Mouse (Mus musculus) heart, embryonic 13.5 days (tissue): ENCODE results near the gene Gm12216. TPM values are rescaled to one million over a fixed set of nuclear protein-coding genes. Genes with fewer than 3 reads are reported as not detected.

ENCODE experiments used
- ATAC-seq: fragments of 200-750 bp; cut with Nextera tagmentation; 2 replicates; pipeline ENCODE4 v1.8.0; 2017; ENCODE audit warnings: moderate TSS enrichment; ENCODE audit not compliant: insufficient number of reproducible peaks, low FRiP score, low TSS enrichment; ENCODE audit errors: extremely low read depth
- H3K27ac ChIP-seq: fragments of 300-500 bp; sonication (generic); replicated peaks from 2 replicates; pipeline ENCODE4 v1.5.1; 2015; ENCODE audit warnings: moderate library complexity, mild to moderate bottlenecking, inconsistent platforms
- H3K27me3 ChIP-seq: fragments of 300-500 bp; sonication (generic); replicated peaks from 2 replicates; pipeline ENCODE4 v1.6.1; 2015; ENCODE audit warnings: mild to moderate bottlenecking, inconsistent platforms
- H3K36me3 ChIP-seq: fragments of 300-500 bp; sonication (generic); 2 replicates; pipeline ENCODE4 v1.6.1; 2015; ENCODE audit warnings: mild to moderate bottlenecking, inconsistent platforms
- H3K4me1 ChIP-seq: fragments of 300-500 bp; sonication (generic); 2 replicates; pipeline ENCODE4 v1.6.1; 2015; ENCODE audit warnings: inconsistent platforms
- H3K4me2 ChIP-seq: fragments of 300-500 bp; sonication (generic); 2 replicates; pipeline ENCODE4 v1.6.1; 2015; ENCODE audit warnings: inconsistent platforms, mild to moderate bottlenecking, moderate library complexity
- H3K4me3 ChIP-seq: fragments of 300-500 bp; sonication (generic); 2 replicates; pipeline ENCODE4 v1.5.1; 2015; ENCODE audit warnings: moderate library complexity, mild to moderate bottlenecking, inconsistent platforms
- H3K9ac ChIP-seq: fragments of 300-500 bp; sonication (generic); 2 replicates; pipeline ENCODE4 v1.6.1; 2015; ENCODE audit warnings: inconsistent platforms, mild to moderate bottlenecking, moderate library complexity
- H3K9me3 ChIP-seq: fragments of 300-500 bp; sonication (generic); 2 replicates; pipeline ENCODE4 v1.6.1; 2016; ENCODE audit warnings: inconsistent platforms
- WGBS: fragments of 180-500 bp; shearing (Covaris S2); methylation state at CpG from one replicate; pipeline ENCODE4 v1.1.7; 2015; ENCODE audit warnings: mixed read lengths; 5-methylcytosine and 5-hydroxymethylcytosine counted together
- polyA plus RNA-seq: library from polyadenylated mRNA; unstranded; fragments of >200 nt; fragmentation: Nextera tagmentation; extraction: Ambion mirVana; gene quantifications from 2 replicates; pipeline ENCODE4 v1.2.1, GENCODE M21; 2015

Gene Gm12216
- polyA plus RNA-seq, 1 experiment from 2014 or later: 0.25 TPM

GRCm38 (mm10) chr11:53774659-53775255, 84.3 kb downstream of the Gm12216 start:
- Histone ChIP-seq H3K9me3 (no peaks in the 10 kb centered on the region), H3K4me2 (no peak overlapping the region), H3K9ac (no peak overlapping the region), H3K36me3 (peaks cover 62% of the 10 kb centered on the region), H3K27me3 (no peaks in the 10 kb centered on the region), H3K27ac (no peak overlapping the region), H3K4me1 (peaks cover 10% of the 10 kb centered on the region), H3K4me3 (no peak overlapping the region)
- no peak for ATAC-seq
- 74% methylated on average over 13 of the region's 13 CpGs for WGBS

- H3K4me2 ChIP-seq: no peak overlapping the region
- ATAC-seq: no peak
- no peak overlapping the region for H3K27ac ChIP-seq
- H3K9ac ChIP-seq: no peak overlapping the region
- peaks cover 17% of the 10 kb centered on the region for H3K4me1 ChIP-seq
- no peak overlapping the region for H3K4me3 ChIP-seq
- H3K9me3 ChIP-seq: no peaks in the 10 kb centered on the region
- 84% methylated on average over 16 of the region's 16 CpGs for WGBS
- peaks cover 4% of the 10 kb centered on the region; the same call in 1 of the 2 replicates for H3K27me3 ChIP-seq
- peaks cover 58% of the 10 kb centered on the region for H3K36me3 ChIP-seq
Measured at GRCm38 (mm10) chr11:53773641-53774360, 85.3 kb downstream of the Gm12216 start.

GRCm38 (mm10) chr11:53773087-53773486, 86.0 kb downstream of the Gm12216 start, which contains the start of gene Gm17334:
Gene Gm17334 (minus strand): TSS chr11:53773187.
- Histone ChIP-seq H3K27me3 (peaks cover 10% of the 10 kb centered on the region; the same call in 1 of the 2 replicates), H3K4me2 (no peak within 1 kb of the TSS), H3K4me3 (no peak within 1 kb of the TSS), H3K27ac (no peak within 1 kb of the TSS), H3K4me1 (peaks cover 17% of the 10 kb centered on the region), H3K36me3 (peaks cover 51% of the 10 kb centered on the region), H3K9me3 (no peaks in the 10 kb centered on the region), H3K9ac (no peak within 1 kb of the TSS)
- ATAC-seq: no peak
- WGBS: 70% methylated on average over 5 of the region's 5 CpGs

- Histone ChIP-seq H3K4me3 (no peak overlapping the region), H3K27me3 (peaks cover 10% of the 10 kb centered on the region; the same call in 1 of the 2 replicates), H3K9me3 (no peaks in the 10 kb centered on the region), H3K27ac (no peak overlapping the region), H3K9ac (no peak overlapping the region), H3K4me1 (peaks cover 17% of the 10 kb centered on the region), H3K36me3 (peaks cover 45% of the 10 kb centered on the region), H3K4me2 (no peak overlapping the region)
- 78% methylated on average over 9 of the region's 9 CpGs for WGBS
- ATAC-seq: no peak
Measured at GRCm38 (mm10) chr11:53772536-53772935, 86.5 kb downstream of the Gm12216 start.

- whole genome bisulfite sequencing: 78% methylated on average over 11 of the region's 11 CpGs
- H3K27me3 ChIP-seq: peaks cover 10% of the 10 kb centered on the region; the same call in 1 of the 2 replicates
- peak overlapping the region; percentile 84 for H3K4me3 ChIP-seq
- H3K36me3 ChIP-seq: peaks cover 31% of the 10 kb centered on the region
- ATAC-seq: no peak
- H3K9me3 ChIP-seq: no peaks in the 10 kb centered on the region
- H3K27ac ChIP-seq: no peak overlapping the region
- peak overlapping the region; percentile 90 for H3K9ac ChIP-seq
- peak overlapping the region; percentile 88 for H3K4me2 ChIP-seq
- H3K4me1 ChIP-seq: peaks cover 17% of the 10 kb centered on the region
Measured at GRCm38 (mm10) chr11:53771001-53771744, 87.9 kb downstream of the Gm12216 start.

GRCm38 (mm10) chr11:53770125-53770791, 88.8 kb downstream of the Gm12216 start:
- WGBS: under 1% methylated on average over 67 of the region's 75 CpGs
- Histone ChIP-seq H3K9me3 (no peaks in the 10 kb centered on the region), H3K36me3 (peaks cover 22% of the 10 kb centered on the region), H3K4me2 (peak overlapping the region; percentile 88), H3K27me3 (peaks cover 10% of the 10 kb centered on the region; the same call in 1 of the 2 replicates), H3K9ac (peak overlapping the region; percentile 90), H3K4me3 (peak overlapping the region; percentile 84), H3K4me1 (peaks cover 17% of the 10 kb centered on the region), H3K27ac (peak overlapping the region; percentile 80)
- peak; percentile 49 for ATAC-seq

GRCm38 (mm10) chr11:53769760-53770124, 89.3 kb downstream of the Gm12216 start, which contains the start of gene Irf1:
Gene Irf1 (plus strand): TSS chr11:53770014.
- Histone ChIP-seq H3K9ac (peak within 1 kb of the TSS; percentile 90), H3K27me3 (peaks cover 10% of the 10 kb centered on the region; the same call in 1 of the 2 replicates), H3K36me3 (peaks cover 17% of the 10 kb centered on the region), H3K4me1 (peaks cover 20% of the 10 kb centered on the region), H3K4me3 (peak within 1 kb of the TSS; percentile 84), H3K4me2 (peak within 1 kb of the TSS; percentile 88), H3K9me3 (no peaks in the 10 kb centered on the region), H3K27ac (peak within 1 kb of the TSS; percentile 80)
- ATAC-seq: peak; percentile 70
- under 1% methylated on average over 34 of the region's 40 CpGs for WGBS

GRCm38 (mm10) chr11:53769185-53769576, 89.9 kb downstream of the Gm12216 start:
- WGBS: 53% methylated on average over 12 of the region's 12 CpGs
- H3K27ac ChIP-seq: no peak overlapping the region; the same call in 1 of the 2 replicates

GRCm38 (mm10) chr11:53768422-53769184, 90.5 kb downstream of the Gm12216 start:
- H3K4me3 ChIP-seq: no peak overlapping the region
- no peak overlapping the region for H3K27ac ChIP-seq
- H3K27me3 ChIP-seq: peaks cover 10% of the 10 kb centered on the region; the same call in 1 of the 2 replicates
- H3K4me1 ChIP-seq: peaks cover 31% of the 10 kb centered on the region
- no peaks in the 10 kb centered on the region for H3K9me3 ChIP-seq
- H3K4me2 ChIP-seq: no peak overlapping the region
- H3K36me3 ChIP-seq: peaks cover 6% of the 10 kb centered on the region
- 75% methylated on average over 13 of the region's 13 CpGs for whole genome bisulfite sequencing
- ATAC-seq: no peak
- no peak overlapping the region for H3K9ac ChIP-seq

More at GRCm38 (mm10) chr11:53769185-53769576, 89.9 kb downstream of the Gm12216 start:
- H3K9ac ChIP-seq: peak overlapping the region; percentile 90
- H3K4me3 ChIP-seq: peak overlapping the region; percentile 84
- peaks cover 10% of the 10 kb centered on the region; the same call in 1 of the 2 replicates for H3K27me3 ChIP-seq
- peak overlapping the region; percentile 88 for H3K4me2 ChIP-seq
- H3K4me1 ChIP-seq: peaks cover 25% of the 10 kb centered on the region
- peaks cover 11% of the 10 kb centered on the region for H3K36me3 ChIP-seq
- no peaks in the 10 kb centered on the region for H3K9me3 ChIP-seq
- no peak for ATAC-seq

GRCm38 (mm10) chr11:53764581-53764980, 94.5 kb downstream of the Gm12216 start:
- 41% methylated on average over 5 of the region's 5 CpGs for WGBS
- Histone ChIP-seq H3K4me2 (peak overlapping the region; percentile 81; the same call in 1 of the 2 replicates), H3K4me3 (no peak overlapping the region), H3K9me3 (no peaks in the 10 kb centered on the region), H3K36me3 (no peaks in the 10 kb centered on the region), H3K27me3 (peaks cover 10% of the 10 kb centered on the region; the same call in 1 of the 2 replicates), H3K4me1 (peaks cover 59% of the 10 kb centered on the region), H3K27ac (peak overlapping the region; percentile 97), H3K9ac (peak overlapping the region; percentile 84)
- ATAC-seq: no peak
